Mouse (Mus musculus) adrenal gland, postnatal 14 days (tissue): ENCODE results near the gene Prkce. TPM values are rescaled to one million over a fixed set of nuclear protein-coding genes. Genes with fewer than 3 reads are reported as not detected.

Experiments used
- DNase-seq: peaks from one replicate; pipeline ENCODE4 v3.0.0; 2021; ENCODE audit warnings: mixed read lengths
- total RNA-seq: library from RNA; stranded (reverse); gene quantifications from 2 replicates; pipeline ENCODE4 v1.2.3, GENCODE M21; 2021

Prkce gene
- total RNA-seq, 1 experiment from 2014 or later: 26.0 TPM

DNA sequence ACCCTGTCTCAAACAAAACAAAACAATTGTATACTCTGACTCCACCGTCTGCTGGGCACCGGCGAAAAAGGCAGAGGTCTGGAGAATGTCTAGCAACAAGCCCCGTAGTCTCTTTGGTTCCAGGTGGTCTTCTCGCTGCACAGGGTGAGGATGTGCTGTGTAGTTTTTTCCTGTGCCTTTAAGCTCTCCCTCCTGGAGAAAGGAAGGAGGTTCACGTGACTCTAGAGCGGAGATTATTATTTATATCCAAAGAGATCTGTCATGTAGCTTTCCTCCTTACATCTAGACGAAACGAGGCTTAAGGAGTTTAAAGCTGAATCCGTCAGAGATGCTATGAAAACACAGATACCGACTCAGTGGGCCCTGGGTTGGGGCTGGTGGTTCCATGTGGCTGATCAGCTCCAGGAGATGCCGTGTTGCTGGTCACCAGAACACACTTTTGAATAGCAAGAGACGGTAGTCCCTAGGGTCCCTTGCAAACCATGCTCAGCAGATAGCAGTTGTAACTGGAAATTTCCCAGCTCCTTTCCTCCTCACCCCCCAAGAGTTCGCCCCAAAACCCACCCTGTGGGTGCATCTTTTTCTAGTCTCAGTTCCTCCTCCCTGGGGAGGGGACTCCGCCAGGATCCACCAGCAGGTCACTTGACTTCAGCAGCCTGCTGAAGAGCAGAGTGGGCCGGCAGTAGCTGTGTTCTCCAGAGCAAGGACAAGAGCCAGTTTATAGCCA, 196.9 kb downstream of the Prkce start:
- DNase-seq: no peak

DNA sequence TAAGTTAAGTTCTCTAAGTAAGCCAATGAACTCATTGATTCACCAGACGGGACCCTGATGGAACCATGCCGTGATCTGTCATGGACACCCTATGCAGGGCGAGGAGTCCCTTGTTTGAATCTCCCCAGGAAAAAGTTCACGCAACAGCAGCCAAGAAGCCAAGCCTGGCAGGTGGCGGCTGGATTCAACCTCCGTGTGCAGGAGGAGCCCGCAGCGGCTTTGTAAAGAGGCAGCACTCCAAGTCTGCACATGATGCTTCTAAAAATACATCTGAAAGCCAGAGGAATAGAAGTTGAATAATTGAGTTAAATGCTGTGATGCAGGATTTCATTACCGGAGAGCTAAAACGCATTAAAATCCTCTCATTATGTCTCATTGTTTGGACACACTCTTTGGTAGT, 199.3 kb downstream of the Prkce start:
- DNase-seq: no peak

DNA sequence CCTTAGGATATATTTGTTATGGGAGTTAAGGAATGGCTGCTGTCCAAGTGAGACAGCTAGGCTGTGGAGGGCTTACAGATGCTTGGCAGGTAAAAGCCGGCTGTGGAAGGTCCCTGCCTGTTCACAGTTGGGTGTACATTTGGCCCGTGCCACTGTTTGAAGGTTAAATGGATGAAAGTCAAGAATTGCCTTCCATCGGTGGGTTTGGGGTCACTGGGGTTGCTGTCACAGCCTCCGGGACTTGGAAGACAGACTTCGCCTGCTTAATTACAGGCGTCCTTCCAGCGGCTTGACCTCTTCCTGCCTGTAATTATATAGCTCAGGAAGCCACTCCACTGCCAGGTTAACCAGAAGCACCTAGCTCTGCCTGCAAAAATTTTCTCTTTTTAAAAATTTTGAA, 200.1 kb downstream of the Prkce start:
- DNase-seq: no peak

DNA sequence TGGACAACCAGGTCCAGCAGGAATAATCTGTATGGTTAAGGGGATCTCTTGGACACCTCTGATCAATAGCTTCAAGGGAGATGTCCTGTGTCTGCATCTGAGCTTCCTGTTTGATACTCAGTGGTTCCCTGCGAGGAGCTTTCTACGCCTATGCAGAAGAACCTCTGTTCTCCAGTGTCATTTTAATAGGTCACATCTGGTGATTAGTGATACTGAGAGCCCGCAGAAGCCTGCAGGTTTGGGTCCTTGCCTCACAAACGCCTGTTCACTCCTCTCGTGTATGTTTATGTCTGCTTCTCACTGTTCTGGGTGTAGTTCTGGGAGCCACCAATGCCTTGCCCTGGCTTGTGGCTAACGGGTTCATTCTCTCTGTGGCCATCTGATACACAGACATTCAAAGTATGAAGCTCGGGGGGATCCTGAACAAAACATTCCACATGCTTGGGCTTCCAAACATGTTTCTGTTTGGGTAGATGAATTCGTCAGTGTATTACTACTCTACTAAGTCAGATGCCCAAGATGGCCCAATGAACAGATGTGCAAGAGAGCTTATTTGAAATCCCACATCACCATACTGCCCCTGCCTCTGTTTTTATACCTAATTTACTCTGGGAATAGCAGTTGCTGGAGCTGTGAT, 202.6 kb downstream of the Prkce start:
- DNase-seq: no peak

DNA sequence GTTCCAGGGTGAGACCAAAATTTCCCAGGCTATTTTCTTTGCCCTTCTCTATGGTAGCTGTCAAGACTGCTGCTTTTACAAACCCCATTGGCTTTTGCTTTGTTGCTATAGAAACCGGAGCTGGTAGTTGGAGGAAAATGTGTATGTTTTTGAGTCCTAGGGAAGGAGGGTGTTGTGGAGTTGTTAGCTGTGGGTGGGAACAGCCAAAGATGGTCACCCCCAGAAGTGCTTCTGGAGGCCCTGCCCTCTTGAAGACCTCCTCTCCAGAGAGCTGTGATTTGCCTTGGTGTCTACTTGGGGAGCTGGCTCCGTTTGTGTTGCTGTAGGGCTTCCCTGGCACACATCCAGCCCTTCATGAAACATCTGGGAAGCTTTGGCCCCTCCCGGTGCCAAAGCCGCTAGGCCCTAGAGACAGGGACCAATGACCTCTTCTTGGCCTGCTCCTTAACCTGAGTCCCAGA, 203.5 kb downstream of the Prkce start:
- peak; percentile 57 for DNase-seq

DNA sequence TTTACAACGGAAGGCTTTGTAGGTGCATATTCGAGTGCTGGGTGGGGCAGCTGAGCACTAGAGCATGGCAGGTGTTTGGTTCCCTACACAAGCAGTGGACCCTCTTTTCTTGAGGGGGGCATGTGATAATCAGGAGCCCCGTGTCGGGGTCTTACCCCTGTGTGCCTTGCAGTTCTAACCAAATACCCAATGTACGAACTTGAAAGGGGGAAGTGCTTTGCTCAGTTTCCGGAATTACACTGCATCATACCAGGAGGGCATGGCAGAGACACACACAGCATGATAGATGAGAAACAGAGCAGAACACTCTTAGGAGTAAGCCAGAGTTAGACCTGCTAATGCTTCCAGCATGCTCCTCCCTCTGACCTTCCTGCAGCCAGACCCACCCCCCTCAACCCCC, 208.8 kb downstream of the Prkce start:
- DNase-seq: no peak

DNA sequence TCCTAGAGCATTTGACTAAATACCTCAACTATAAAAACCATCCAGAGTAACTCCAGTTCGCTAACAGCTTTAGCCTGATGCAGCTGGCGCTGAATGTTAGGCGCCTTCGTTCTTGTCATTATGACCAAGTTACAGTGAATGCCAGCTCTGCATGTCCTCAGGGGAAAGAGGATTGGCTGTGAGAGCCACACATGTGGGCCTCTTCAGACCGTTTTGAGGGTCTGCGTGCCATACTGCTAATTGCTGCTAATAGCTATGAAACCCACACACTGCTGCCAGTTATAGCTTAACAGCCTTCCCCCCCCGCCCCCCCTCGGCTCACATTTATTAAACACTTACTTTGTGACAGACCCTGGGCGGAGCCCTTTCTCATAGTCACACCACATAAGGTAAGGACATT, 210.3 kb downstream of the Prkce start:
- no peak for DNase-seq

DNA sequence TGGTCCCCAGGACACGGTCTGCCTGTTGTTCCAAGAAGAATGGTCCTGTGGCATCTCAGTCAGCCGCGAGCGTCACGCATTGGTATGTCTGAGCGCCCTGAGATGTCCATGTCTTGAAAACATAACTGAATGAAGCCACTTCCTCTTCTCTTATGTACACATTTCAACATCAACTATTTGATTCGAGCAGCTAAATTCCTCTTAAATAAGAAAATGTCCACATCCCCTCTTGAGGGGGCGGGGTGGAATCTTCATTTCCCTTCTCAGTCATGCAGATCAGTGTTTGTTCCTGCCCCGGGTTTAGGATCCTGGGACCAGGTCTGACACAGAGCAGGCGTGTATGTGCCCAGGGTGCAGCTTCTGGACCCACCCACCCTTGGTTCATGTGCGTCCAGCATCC, 211.0 kb downstream of the Prkce start:
- DNase-seq: no peak

DNA sequence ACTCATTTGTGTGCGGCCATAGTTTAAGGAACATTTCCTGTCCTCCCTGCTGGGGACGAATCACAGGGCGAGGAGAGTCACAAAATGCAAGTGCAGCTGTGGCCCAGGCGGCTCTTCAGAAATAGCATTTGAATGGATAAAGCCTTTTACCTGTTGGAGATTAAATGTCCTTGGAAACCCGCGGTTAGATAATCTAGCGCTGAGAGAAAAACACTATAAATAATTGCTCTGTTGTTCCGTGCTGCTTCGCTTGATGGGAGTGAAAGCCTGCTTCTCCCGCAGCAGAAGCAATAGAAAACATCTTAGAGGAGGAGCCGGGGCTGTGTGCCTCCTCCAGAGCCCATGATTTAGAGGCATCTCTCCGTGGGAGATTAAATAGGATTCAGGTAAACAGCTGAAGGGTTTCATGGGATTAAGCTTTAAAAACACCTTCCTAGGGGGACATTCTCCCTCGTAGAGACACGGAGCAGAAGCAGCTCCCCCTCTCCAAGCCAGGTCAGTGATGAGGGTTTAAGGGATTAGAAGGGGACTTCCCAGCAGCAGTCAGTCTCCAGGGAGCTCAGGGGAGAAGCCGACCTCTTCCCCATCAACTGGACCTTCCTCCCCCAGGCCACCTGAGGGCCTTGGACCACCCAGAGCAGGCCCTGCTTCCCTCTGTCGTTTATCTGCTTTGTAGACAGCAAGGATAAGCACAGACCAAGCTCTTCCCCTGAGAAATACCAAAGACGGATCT, 212.0 kb downstream of the Prkce start:
- no peak for DNase-seq

DNA sequence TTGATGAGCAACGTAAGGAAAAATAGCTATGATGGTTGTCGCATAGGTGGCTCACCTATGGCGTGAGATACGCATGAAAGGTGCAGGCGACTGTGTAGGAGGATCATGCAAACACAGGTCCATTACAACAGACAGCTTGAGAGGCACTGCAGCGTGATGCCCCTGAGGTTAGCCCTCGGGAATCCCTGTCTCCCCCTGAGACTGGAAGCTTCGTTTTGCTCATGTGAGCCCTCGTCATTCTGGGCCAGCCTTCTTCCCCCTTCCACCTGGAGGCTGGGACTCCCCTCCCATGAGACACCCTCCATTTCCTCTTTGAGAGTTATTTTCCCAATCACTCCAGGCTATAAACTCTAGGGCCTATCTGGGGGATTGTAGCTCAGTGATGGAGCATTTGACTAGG, 213.9 kb downstream of the Prkce start:
- no peak for DNase-seq

DNA sequence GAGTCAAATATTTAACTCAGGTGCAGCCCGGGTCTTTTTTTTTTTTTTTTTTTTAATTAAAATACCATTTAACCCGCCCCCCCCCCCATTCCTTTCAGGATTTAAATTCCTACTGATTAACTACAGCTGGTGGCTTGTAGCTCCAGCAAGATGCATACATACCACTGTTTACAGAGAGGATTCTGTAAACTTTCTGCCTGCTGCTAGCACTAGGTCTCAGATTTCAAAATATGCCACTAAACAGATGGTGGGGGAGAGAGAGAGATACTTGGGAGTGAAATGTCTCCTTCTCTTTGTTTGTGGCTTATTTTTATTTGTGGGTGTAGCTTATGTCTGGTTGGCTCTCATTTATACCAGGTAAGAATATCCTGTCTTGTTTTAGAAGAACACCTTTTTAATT, 215.3 kb downstream of the Prkce start:
- DNase-seq: no peak

DNA sequence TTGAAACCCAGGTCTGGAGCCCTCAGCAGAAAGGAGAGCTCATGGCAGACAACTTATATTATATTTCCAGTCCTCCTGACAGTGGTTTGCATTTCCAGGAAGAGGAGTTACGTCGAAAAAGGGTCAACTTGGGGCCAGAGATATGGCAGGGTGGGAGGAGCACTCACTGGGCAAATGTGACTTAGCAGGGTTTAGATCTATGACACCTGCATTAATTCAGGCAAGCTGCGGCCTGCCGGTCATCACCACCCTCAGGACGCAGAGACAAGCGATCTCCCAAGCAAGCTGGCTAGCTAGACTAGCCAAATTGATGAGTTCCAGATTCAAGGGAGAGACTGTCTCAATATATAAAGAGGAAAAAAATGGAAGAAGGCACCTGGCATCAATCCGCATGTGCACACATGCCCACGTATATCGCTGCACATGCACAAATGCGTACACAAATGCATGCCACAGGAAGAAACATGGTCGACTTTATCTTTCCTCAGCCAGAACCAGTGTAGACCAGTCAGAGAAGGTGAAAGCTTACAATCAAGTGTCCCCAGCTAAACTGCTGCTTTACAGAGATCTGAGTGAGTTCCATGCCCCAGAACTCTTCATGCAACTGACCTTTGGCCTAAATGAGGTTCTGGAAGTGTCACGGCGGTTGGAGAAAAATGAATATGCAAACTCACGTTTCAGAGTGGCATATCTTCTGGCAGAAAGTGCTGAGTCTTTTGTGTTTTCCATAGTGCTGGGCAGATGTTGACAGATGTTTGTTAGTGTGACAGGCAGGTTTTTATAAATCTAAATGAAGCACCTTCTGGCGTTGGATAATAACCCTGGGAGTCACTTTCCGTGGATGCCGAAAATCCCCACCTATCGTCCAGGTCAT, 216.4 kb downstream of the Prkce start:
- no peak for DNase-seq

DNA sequence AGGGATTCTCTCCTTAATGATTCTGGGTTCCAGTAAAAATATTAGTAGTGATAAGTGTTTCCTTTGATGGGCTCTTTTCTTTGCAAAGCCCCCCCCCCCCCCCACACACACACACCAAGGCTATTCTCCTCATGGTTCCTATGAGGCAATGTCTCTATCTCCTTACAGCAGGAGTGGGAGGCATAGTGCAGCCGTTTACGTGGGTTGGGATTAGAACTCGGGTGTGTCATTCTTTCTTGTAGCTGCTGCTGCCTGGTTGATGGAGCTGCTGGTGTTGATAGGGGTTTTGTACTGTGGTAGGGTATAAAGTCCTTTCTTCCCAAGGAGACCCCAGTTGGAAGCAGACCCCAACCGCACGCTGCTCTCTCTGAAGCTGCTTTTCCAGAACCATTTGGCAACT, 224.9 kb downstream of the Prkce start:
- DNase-seq: no peak

DNA sequence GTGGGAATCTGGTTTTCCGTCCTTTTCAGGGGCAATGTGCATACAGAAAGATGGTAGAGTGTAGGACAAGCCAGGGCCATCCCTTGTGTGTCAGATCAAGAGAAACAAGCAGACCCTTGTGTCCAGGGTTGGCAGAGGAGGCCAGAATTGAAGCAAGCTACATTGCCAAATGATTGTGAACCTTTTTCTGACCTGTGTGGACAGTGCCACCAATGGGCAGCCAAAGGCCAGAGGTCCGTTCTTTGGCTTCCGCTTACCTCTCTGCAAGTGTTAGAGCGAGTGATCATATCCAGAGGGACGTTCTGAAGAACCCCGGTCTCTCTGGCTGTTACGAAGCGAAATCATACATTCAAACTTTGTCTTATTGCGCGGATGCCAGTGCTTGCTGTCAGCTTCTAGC, 225.6 kb downstream of the Prkce start:
- DNase-seq: no peak

DNA sequence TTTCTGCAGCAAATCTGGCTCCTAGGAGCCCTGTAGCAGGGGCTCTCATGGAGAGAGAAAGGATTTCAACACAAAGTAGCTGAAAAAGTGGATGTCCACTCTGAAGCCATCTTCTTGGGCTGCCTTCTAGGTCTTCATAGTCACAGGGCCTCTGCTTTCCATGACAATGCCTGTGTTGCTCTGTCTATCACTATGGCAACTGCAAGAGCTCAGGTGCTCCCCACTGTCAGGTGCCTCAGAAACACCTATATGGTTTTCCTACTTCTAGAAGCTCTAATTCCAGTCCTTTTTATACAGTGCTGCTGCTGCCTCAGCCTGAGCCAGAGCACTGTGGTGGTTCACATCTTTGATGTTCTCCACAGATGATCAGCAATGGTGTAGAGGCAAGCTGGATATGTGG, 229.5 kb downstream of the Prkce start:
- DNase-seq: no peak

DNA sequence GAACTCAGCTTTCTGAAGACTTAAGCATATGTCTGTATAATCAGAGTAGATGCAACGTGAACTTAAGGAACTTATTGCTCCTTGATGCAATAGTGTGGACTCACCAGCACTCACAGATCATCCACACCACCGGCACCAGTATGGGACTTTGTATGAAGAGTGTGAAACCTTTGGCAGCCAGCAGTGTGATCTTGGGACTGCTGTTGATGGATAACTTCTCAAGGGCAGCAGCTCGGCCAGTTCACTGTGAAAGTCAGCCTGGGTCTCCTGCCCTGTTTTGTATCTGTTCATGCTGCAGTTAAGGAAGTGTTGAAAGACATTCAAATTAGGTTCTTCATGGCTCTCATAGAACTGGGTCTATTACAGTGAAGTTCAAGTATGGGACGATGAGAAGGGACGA, 230.1 kb downstream of the Prkce start:
- DNase-seq: no peak

DNA sequence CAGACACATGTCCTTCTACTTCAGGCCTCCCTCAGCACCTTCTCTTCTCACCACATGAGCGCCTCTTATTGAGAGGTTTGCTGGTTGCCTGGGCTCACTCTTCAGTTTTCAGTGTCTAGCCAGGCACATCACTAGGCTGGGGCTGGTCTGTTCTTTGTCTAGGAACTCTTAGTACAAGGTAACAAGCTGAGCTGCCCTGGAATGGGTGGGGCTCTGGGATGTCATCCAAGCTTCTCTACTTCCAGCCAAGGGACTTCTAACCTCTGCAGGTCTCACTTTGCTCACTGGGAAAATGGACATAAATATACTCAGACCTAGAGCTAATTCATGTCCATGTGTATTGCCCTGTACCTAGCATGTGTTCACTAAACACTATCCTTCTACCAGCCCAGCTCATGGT, 230.6 kb downstream of the Prkce start:
- no peak for DNase-seq

DNA sequence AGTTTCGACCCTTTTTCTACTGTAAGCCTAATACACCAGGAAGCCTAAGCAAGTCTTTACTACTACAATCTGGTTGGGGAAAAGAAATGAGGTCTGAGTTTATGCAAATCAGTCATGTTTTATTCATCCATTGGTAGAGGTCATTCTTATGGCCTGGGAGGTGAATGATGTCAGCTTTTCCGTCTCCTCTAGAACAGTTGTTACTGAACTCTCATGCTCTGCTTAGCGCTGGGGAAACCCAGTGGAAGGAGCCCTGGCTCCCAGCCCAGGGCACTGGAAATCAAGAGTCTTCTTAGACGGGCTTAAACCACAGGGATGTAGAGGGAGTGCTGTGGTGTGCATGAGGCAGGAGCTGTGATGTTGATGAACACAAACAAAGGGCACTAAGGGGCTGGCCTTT, 232.4 kb downstream of the Prkce start:
- DNase-seq: no peak

DNA sequence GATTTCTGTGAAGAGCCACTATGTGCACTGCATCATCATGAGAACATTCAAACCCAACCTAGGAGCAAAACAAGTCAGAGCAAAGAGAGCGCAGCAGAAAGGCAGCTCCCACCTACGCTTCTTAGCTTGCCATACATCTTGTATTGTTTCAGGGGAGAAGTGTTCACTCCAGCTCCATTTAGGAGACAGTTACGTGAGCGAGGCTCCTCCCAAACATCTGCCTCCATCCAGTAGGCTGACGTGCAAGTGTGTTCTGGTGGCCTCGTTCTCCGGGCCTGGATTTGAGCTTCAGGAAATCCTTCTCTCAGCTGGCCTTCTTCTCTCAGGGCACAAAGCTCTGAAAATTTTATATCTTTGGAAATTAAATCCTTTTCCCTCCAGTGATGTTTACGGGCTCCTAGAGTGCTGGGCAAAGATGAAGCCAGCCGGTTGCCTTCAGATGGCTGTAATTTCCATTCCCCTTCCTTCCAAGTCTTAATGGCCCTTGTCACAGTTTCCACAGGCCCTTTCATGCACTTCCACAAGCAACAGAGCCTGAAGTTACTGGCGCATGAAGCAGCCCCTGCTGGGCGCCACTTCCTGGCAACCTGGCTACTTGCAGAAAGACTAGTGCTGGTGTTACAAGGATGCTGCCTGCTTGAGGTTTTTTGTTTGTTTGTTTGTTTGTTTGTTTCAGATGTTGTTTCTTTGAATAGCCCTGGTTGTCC, 237.4 kb downstream of the Prkce start:
- DNase-seq: no peak

DNA sequence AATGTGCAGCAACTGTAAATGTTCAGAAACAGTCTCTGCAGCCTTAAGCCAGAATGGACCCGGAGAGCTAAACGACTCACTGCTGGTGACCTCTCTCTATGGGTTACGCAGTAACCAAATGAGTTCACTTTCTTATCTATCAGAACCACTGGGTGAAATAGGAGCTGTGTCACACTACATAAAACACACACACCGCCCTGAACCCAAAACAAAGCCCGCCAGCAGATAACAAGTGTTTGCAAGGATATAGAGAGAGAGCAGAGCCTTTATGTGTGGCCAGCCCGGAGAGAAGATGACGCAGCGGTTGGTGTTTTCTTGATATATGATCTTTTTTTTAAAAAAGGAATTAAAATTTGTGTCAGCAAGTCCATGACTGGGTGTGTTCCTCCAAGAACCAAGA, 238.1 kb downstream of the Prkce start:
- no peak for DNase-seq

DNA sequence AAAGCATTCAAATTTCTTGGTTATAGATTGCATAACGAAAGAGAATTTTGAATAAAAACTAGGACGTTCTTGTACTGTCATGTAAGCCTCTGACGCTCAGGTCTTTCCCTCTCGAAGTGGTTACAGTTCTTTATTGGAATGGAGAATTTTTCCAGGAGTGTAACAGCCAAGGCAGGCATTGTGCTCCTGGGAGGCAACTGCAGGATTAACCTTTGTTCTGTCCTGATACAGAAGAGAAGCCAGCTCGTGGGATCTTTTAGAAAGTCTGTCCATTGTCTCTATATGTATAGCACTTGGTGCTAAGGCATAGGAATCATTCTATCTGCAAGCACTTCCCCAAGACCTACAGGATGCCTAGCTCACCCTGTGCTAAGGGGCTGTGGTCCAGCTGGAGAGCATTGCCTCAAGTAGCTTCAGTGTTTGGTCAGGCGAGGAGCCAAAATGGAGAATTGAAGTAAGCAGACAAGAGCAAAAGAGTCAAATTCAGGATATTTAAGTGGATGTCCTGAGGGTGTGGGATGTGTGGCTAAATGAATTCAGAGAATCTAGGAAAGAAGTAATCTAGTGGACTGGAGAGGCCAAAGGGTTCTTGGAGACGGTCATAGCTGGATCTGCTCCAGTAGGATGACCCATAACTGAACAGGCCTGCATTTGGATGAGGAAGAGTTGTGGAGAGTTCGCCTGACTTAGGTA, 240.5 kb downstream of the Prkce start:
- no peak for DNase-seq
